Comparison of ENCODE assay signal across 8 mouse cellular contexts in the genomic region with DNA sequence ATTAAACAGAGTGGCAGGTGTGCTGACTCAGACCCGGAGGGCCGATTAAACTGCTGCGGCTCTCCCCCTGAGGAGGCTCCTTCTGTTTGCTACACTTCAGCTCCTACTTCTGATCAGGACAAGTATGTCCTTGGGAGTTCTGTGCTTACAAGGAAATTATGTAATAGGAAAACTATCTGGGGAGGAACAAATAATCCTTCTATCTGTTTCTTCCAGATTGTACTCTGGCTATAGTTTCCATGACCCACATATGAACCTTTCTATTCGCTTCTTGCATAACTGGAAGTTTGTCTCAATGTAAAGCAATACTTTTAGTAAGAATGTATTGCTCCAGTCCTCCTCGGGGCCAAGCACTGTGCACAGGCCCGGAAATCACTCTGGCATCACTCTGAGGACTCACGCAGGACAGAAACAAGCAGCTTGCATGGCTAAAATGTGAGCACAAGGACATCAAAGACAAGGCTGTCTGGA. TPM values are rescaled to one million over a fixed set of nuclear protein-coding genes. Genes with fewer than 3 reads are reported as not detected.
A peak's percentile ranks its signal among the peaks of the same experiment; 100 is the strongest.
DNase-seq lines count a peak whose midpoint lies in the region; ATAC-seq lines count a peak whose summit lies in the region.

No protein-coding gene starts in this region.

- intact Hi-C loops in heart, postnatal 36 days (cut with DNase I) = no loop called here

- DNase-seq in ovary, postnatal 36 days (ENCODE audit: low spot score) = peak; percentile 20
- DNase-seq in ovary, adult 18-20 months (ENCODE audit: low spot score) = no peak
- peak; percentile 23 to 45 for DNase-seq in heart, postnatal 36 days
- peak; percentile 34 for DNase-seq in lung, postnatal 14 days
- DNase-seq in thymus, postnatal 36 days = peak; percentile 20 to 49
- DNase-seq in urinary bladder, postnatal 36 days (ENCODE audit: low spot score in 2 of 2) = no peak
- DNase-seq in right cerebral cortex, postnatal 4 days = no peak

- no peak for ATAC-seq in frontal cortex, adult (ENCODE audit: low TSS enrichment)

RNA-seq across cellular contexts. Expression of a gene that starts 43.9 kb away (rescaled TPM):
- total RNA-seq in heart, postnatal 36 days (2021) = 100 to 1,000 TPM; 212 to 232 TPM

Comparison
In these comparisons a context has a peak if more than half of its experiments do, and no peak if none do; other contexts are left out.
1. DNase-seq: peak in ovary, postnatal 36 days (single experiment), heart, postnatal 36 days (2 of 2), lung, postnatal 14 days (single experiment) and thymus, postnatal 36 days (2 of 2); none in ovary, adult 18-20 months (single experiment), urinary bladder, postnatal 36 days (0 of 2) and right cerebral cortex, postnatal 4 days (single experiment).